Mouse (Mus musculus) thymus, adult 2 months (tissue): Measurements from ENCODE around the gene Slc30a7.

Experiments used
- CTCF ChIP-seq: fragments of 200-500 bp; IDR thresholded peaks from 2 replicates; pipeline ENCODE4 v1.5.1; 2012; ENCODE audit warnings: mild to moderate bottlenecking, control low read depth, low read length, moderate library complexity, borderline replicate concordance; ENCODE audit not compliant: control insufficient read depth, poor library complexity, insufficient read depth; ENCODE audit errors: extremely low read depth
- POLR2A ChIP-seq: fragments of 200-500 bp; IDR thresholded peaks from 2 replicates; pipeline ENCODE4 v1.6.1; 2012; ENCODE audit warnings: mild to moderate bottlenecking, low read length, control low read depth, moderate library complexity; ENCODE audit not compliant: control insufficient read depth, poor library complexity, insufficient read depth; ENCODE audit errors: extremely low read depth

DNA sequence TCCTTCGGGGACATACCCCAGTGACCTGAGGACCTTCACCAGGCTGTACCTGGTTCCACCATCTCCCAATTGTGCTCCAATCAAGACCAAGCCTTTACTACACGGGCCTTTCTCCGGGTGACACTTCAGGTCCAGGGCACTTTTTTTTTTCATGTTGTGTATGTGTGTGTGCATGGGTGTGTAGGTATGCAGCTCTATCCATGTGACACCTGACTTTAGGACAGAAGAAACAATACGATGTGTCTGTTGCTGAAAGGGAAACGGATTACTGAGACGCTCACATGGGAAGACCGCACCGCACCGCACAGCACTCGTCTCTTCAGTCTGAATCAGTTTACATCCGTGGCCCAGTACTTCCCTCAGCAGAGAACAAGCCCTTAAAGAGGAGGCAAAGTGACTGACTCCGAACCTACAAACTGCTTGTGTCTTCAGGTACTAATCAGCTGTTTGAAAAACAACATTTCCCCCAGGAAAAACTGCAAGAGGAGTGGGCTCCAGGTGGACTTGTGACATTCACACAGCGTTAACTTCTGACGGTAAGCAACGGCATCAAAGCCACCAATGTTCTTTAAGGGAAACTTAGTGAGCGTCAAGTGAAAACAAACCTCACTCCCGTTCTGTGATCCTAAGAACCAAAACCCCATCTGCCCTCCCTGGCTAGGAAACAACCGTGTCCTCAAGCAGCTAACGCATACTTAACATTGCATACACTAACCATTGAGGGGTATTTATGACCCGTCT lies 36.0 kb downstream of the Slc30a7 start:
- TF ChIP-seq CTCF (no peak), POLR2A (no peak)
